Comparison of ENCODE assay signal across 10 mouse cellular contexts in genomic region chr2:102866594-102866993, GRCm38 (mm10). TPM values are rescaled to one million over a fixed set of nuclear protein-coding genes. Genes with fewer than 3 reads are reported as not detected.
DNase-seq lines count a peak whose midpoint lies in the region; ATAC-seq lines count a peak whose summit lies in the region.
"Had no signal": no experiment of that assay in that cellular context is flagged by ENCODE, and none has a peak within 500 bp of the region (broad histone marks: within the 10 kb centered on the region; RNA-seq: fewer than 3 reads in every experiment).

No protein-coding gene starts in this region.

- no peak for DNase-seq in heart, embryonic 10.5 days (ENCODE audit: low spot score)
- DNase-seq in heart, adult 18-20 months = no peak
- DNase-seq in midbrain, embryonic 14.5 days = peak; percentile 17
- DNase-seq in heart, postnatal 4 days = peak; percentile 64
- DNase-seq in gastrocnemius, adult 8-10 months (ENCODE audit: low spot score in 2 of 2) = no peak
- no peak for DNase-seq in adipocyte (ENCODE audit: low spot score)
- DNase-seq: kidney, postnatal 25 days had no signal

- H3K9ac ChIP-seq in midbrain, embryonic 14.5 days (replicated peaks; ENCODE audit: low read length) = no peak overlapping the region
- H3K9ac ChIP-seq in midbrain, embryonic 16.5 days (ENCODE audit: low read depth, low read length) = no peak overlapping the region
- no peak overlapping the region for H3K9ac ChIP-seq in stomach, embryonic 15.5 days
- H3K9ac ChIP-seq: midbrain, embryonic 15.5 days had no signal

- no peaks in the 10 kb centered on the region for H3K36me3 ChIP-seq in heart, embryonic 10.5 days
- H3K36me3 ChIP-seq in midbrain, embryonic 14.5 days (ENCODE audit: control insufficient read depth, insufficient read depth, low read length) = no peaks in the 10 kb centered on the region
- no peaks in the 10 kb centered on the region for H3K36me3 ChIP-seq in midbrain, embryonic 16.5 days (ENCODE audit: control insufficient read depth, insufficient read depth, low read length)
- no peaks in the 10 kb centered on the region for H3K36me3 ChIP-seq in stomach, embryonic 15.5 days
- H3K36me3 ChIP-seq: midbrain, embryonic 15.5 days had no signal

- no peak for ATAC-seq in midbrain, embryonic 14.5 days (ENCODE audit: low FRiP score, low TSS enrichment)
- no peak for ATAC-seq in midbrain, embryonic 16.5 days
- peak; percentile 63; the same call in 1 of the 2 replicates for ATAC-seq in stomach, embryonic 15.5 days (ENCODE audit: insufficient read depth, low FRiP score, low read depth)
- ATAC-seq: midbrain, embryonic 15.5 days had no signal

- no peaks in the 10 kb centered on the region for H3K9me3 ChIP-seq in heart, embryonic 10.5 days
- no peaks in the 10 kb centered on the region for H3K9me3 ChIP-seq in midbrain, embryonic 14.5 days (ENCODE audit: control insufficient read depth, low read length)
- H3K9me3 ChIP-seq in midbrain, embryonic 16.5 days (replicated peaks; ENCODE audit: control insufficient read depth, low read length, poor library complexity, severe bottlenecking) = no peaks in the 10 kb centered on the region
- H3K9me3 ChIP-seq in stomach, embryonic 15.5 days = no peaks in the 10 kb centered on the region
- H3K9me3 ChIP-seq: midbrain, embryonic 15.5 days had no signal

- H3K4me2 ChIP-seq in midbrain, embryonic 14.5 days (ENCODE audit: low read length) = no peak overlapping the region
- H3K4me2 ChIP-seq in midbrain, embryonic 16.5 days (ENCODE audit: low read length) = no peak overlapping the region
- no peak overlapping the region for H3K4me2 ChIP-seq in stomach, embryonic 15.5 days
- H3K4me2 ChIP-seq: midbrain, embryonic 15.5 days had no signal

- H3K27me3 ChIP-seq in heart, embryonic 10.5 days (ENCODE audit: insufficient read depth, poor library complexity, severe bottlenecking) = no peaks in the 10 kb centered on the region
- H3K27me3 ChIP-seq in midbrain, embryonic 14.5 days (ENCODE audit: control insufficient read depth, insufficient read depth, low read length) = no peaks in the 10 kb centered on the region
- no peaks in the 10 kb centered on the region for H3K27me3 ChIP-seq in midbrain, embryonic 16.5 days (ENCODE audit: control insufficient read depth, insufficient read depth, low read depth, low read length)
- no peaks in the 10 kb centered on the region for H3K27me3 ChIP-seq in stomach, embryonic 15.5 days (replicated peaks)
- H3K27me3 ChIP-seq: midbrain, embryonic 15.5 days had no signal

- peaks cover 24% of the 10 kb centered on the region for H3K4me1 ChIP-seq in heart, embryonic 10.5 days
- H3K4me1 ChIP-seq in midbrain, embryonic 14.5 days (ENCODE audit: control insufficient read depth, insufficient read depth, low read length) = no peaks in the 10 kb centered on the region
- no peaks in the 10 kb centered on the region for H3K4me1 ChIP-seq in midbrain, embryonic 16.5 days (ENCODE audit: control insufficient read depth, insufficient read depth, low read length)
- peaks cover 5% of the 10 kb centered on the region; the same call in 1 of the 2 replicates for H3K4me1 ChIP-seq in stomach, embryonic 15.5 days
- H3K4me1 ChIP-seq: midbrain, embryonic 15.5 days had no signal

- WGBS in heart, embryonic 10.5 days = 22% methylated on average over 1 of the region's 1 CpGs
- WGBS in midbrain, embryonic 14.5 days = 45% methylated on average over 1 of the region's 1 CpGs
- 48% methylated on average over 1 of the region's 1 CpGs for WGBS in midbrain, embryonic 16.5 days
- 0% methylated on average over 1 of the region's 1 CpGs for WGBS in stomach, embryonic 15.5 days

- H3K4me3 ChIP-seq in heart, embryonic 10.5 days = no peak overlapping the region
- H3K4me3 ChIP-seq in midbrain, embryonic 14.5 days (replicated peaks; ENCODE audit: low read depth, low read length) = no peak overlapping the region
- no peak overlapping the region for H3K4me3 ChIP-seq in midbrain, embryonic 16.5 days (ENCODE audit: low read depth, low read length)
- H3K4me3 ChIP-seq in stomach, embryonic 15.5 days (replicated peaks) = no peak overlapping the region
- H3K4me3 ChIP-seq: midbrain, embryonic 15.5 days had no signal

- H3K27ac ChIP-seq in heart, embryonic 10.5 days = peak overlapping the region; percentile 70; the same call in 1 of the 2 replicates
- H3K27ac ChIP-seq in midbrain, embryonic 14.5 days (replicated peaks; ENCODE audit: low read depth, low read length) = no peak overlapping the region
- no peak overlapping the region for H3K27ac ChIP-seq in midbrain, embryonic 16.5 days (ENCODE audit: low read length)
- H3K27ac ChIP-seq in stomach, embryonic 15.5 days = peak overlapping the region; percentile 61
- H3K27ac ChIP-seq: midbrain, embryonic 15.5 days had no signal

RNA-seq across cellular contexts. Expression of gene Cd44, which starts 34.9 kb away (rescaled TPM):
- polyA plus RNA-seq in heart, embryonic 10.5 days (2016; fragmentation: Nextera tagmentation; extraction: Ambion mirVana) = 13.4 and 22.7 TPM in 2 replicates
- 1 to 10 TPM; 8.9 to 9.8 TPM for total RNA-seq in heart, adult 18-20 months (2021)
- 2.3 and 3.1 TPM in 2 replicates for polyA plus RNA-seq in midbrain, embryonic 14.5 days (2014; fragmentation: Nextera tagmentation; extraction: Ambion mirVana)
- 2.5 TPM in 2 replicates for polyA plus RNA-seq in midbrain, embryonic 16.5 days (2015; fragmentation: Nextera tagmentation; extraction: Ambion mirVana)
- 10 to 100 TPM; 26.7 to 28.2 TPM for total RNA-seq in heart, postnatal 4 days (2021)
- 15.9 and 19.4 TPM in 2 replicates for polyA plus RNA-seq in stomach, embryonic 15.5 days (2015; fragmentation: Nextera tagmentation; extraction: Ambion mirVana)
- 1 to 10 TPM; 2.2 to 5.0 (median 3.4) TPM for total RNA-seq in gastrocnemius, adult 8-10 months (2022)

Comparison
In these comparisons a context has a peak if more than half of its experiments do, and no peak if none do; other contexts are left out.
1. DNase-seq: peak in midbrain, embryonic 14.5 days (single experiment) and heart, postnatal 4 days (single experiment); none in heart, embryonic 10.5 days (single experiment), heart, adult 18-20 months (0 of 2), gastrocnemius, adult 8-10 months (0 of 2) and adipocyte (single experiment).
2. H3K27ac ChIP-seq: peak in heart, embryonic 10.5 days (single experiment) and stomach, embryonic 15.5 days (single experiment); none in midbrain, embryonic 14.5 days (single experiment) and midbrain, embryonic 16.5 days (single experiment).